Mouse (Mus musculus): ENCODE results near the gene Kcnh6. TPM values are rescaled to one million over a fixed set of nuclear protein-coding genes. Genes with fewer than 3 reads are reported as not detected.
A peak's percentile ranks its signal among the peaks of the same experiment; 100 is the strongest.

Gene Kcnh6
- polyA plus RNA-seq, 1 experiment from 2014 or later, result 0.20 TPM

DNA sequence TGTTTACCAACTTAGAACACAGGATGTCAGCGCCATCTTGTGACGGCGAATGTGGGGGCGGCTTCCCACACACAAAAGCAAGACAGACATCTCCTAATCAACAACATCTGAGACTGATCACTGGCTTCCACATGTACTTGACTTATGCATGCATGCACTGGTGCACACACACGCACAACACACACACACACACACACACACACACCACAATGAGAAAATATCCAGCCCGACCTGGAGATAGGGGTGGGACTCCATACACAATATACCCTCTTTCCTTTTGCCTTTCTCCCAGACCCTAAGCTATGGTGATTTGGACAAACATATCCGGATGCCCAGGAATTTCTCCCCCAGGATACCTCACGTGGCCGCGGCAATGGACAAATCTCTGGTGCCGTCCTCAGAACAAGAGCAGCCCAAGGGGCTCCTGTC is 25.6 kb downstream of the Kcnh6 start:
- no peak for ATAC-seq (ENCODE audit: insufficient number of reproducible peaks, insufficient read depth, low FRiP score, low read depth)

DNA sequence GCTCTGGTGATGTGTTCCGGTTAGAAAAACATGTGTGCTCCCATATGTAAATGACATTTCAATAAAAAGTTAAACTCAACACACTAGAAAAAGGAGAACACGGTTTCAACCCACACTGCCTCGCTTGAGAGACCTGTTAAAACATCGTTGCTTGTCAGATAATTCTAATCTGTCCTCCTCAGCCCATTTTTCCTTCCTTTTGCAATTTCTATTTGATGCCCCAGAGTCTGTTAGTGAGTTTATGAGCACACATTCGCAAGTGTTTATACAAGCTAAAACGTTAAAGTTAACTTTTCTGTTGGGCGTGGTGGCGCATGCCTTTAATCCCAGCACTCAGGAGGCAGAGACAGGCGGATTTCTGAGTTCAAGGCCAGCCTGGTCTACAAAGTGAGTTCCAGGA is 27.1 kb downstream of the Kcnh6 start:
- 80% methylated on average over 9 of the region's 9 CpGs for WGBS
- H3K27me3 ChIP-seq (ENCODE audit: control insufficient read depth, insufficient read depth, low read length), result no peaks in the 10 kb centered on the region

More for the DNA sequence above, 25.6 kb downstream of the Kcnh6 start:
- 40% methylated on average over 11 of the region's 11 CpGs for WGBS
- no peaks in the 10 kb centered on the region for H3K27me3 ChIP-seq (ENCODE audit: control insufficient read depth, insufficient read depth, low read length)
- peak overlapping the region; percentile 21; the same call in 1 of the 2 replicates for H3K9ac ChIP-seq (ENCODE audit: low read length)
- peak overlapping the region; percentile 17 to 59 for H3K27ac ChIP-seq (replicated peaks in 1 of 2; ENCODE audit: control insufficient read depth in 1 of 2, insufficient read depth in 1 of 2, low read depth in 2 of 2, low read length in 2 of 2)
- H3K4me1 ChIP-seq (ENCODE audit: control insufficient read depth in 2 of 2, insufficient read depth in 2 of 2, low read length in 2 of 2), result peaks cover 6 to 15% of the 10 kb centered on the region in 2 experiments; a peak in 3 of 4 replicates
- peak overlapping the region; percentile 52 for H3K4me2 ChIP-seq (ENCODE audit: low read length)
- no peaks in the 10 kb centered on the region for H3K36me3 ChIP-seq (ENCODE audit: control insufficient read depth, insufficient read depth, low read length)
- H3K9me3 ChIP-seq (ENCODE audit: control insufficient read depth, low read length), result no peaks in the 10 kb centered on the region
- H3K4me3 ChIP-seq (ENCODE audit: control insufficient read depth in 1 of 2, insufficient read depth in 1 of 2, low read depth in 1 of 2, low read length in 2 of 2), result no peak overlapping the region

GRCm38 (mm10) chr11:106036548-106037417 is 28.9 kb downstream of the Kcnh6 start, which contains the start of gene Dcaf7:
TSS of gene Dcaf7 (plus strand) at chr11:106036872.
- under 1% methylated on average over 62 of the region's 66 CpGs for WGBS

More for the DNA sequence above, 27.1 kb downstream of the Kcnh6 start:
- Histone ChIP-seq H3K36me3 (ENCODE audit: control insufficient read depth, insufficient read depth, low read length) (peaks cover 3% of the 10 kb centered on the region; the same call in 1 of the 2 replicates), H3K4me1 (ENCODE audit: control insufficient read depth in 2 of 2, insufficient read depth in 2 of 2, low read length in 2 of 2) (peaks cover 6 to 16% of the 10 kb centered on the region in 2 experiments; a peak in 3 of 4 replicates), H3K9ac (ENCODE audit: low read length) (no peak overlapping the region), H3K4me2 (ENCODE audit: low read length) (no peak overlapping the region), H3K27ac (replicated peaks in 1 of 2; ENCODE audit: control insufficient read depth in 1 of 2, insufficient read depth in 1 of 2, low read depth in 2 of 2, low read length in 2 of 2) (no peak overlapping the region), H3K9me3 (ENCODE audit: control insufficient read depth, low read length) (no peaks in the 10 kb centered on the region), H3K4me3 (ENCODE audit: control insufficient read depth in 1 of 2, insufficient read depth in 1 of 2, low read depth in 1 of 2, low read length in 2 of 2) (no peak overlapping the region)
- no peak for ATAC-seq (ENCODE audit: insufficient number of reproducible peaks, insufficient read depth, low FRiP score, low read depth)

GRCm38 (mm10) chr11:106037418-106037751 is 29.5 kb downstream of the Kcnh6 start:
- WGBS, result 0% methylated on average over 13 of the region's 13 CpGs
- no peaks in the 10 kb centered on the region for H3K27me3 ChIP-seq (ENCODE audit: control insufficient read depth, insufficient read depth, low read length)
- H3K9me3 ChIP-seq (ENCODE audit: control insufficient read depth, low read length), result no peaks in the 10 kb centered on the region
- H3K4me3 ChIP-seq (ENCODE audit: control insufficient read depth in 1 of 2, insufficient read depth in 1 of 2, low read depth in 1 of 2, low read length in 2 of 2), result peak overlapping the region; percentile 78 to 90
- peaks cover 3% of the 10 kb centered on the region; the same call in 1 of the 2 replicates for H3K36me3 ChIP-seq (ENCODE audit: control insufficient read depth, insufficient read depth, low read length)
- peak overlapping the region; percentile 88 for H3K9ac ChIP-seq (ENCODE audit: low read length)
- peak overlapping the region; percentile 57 to 86 for H3K27ac ChIP-seq (replicated peaks in 1 of 2; ENCODE audit: control insufficient read depth in 1 of 2, insufficient read depth in 1 of 2, low read depth in 2 of 2, low read length in 2 of 2)
- peak overlapping the region; percentile 93 for H3K4me2 ChIP-seq (ENCODE audit: low read length)
- peaks cover 6 to 16% of the 10 kb centered on the region in 2 experiments; a peak in 3 of 4 replicates for H3K4me1 ChIP-seq (ENCODE audit: control insufficient read depth in 2 of 2, insufficient read depth in 2 of 2, low read length in 2 of 2)
- ATAC-seq (ENCODE audit: insufficient number of reproducible peaks, insufficient read depth, low FRiP score, low read depth), result no peak

More at GRCm38 (mm10) chr11:106036548-106037417, 28.9 kb downstream of the Kcnh6 start, which contains the start of gene Dcaf7:
- H3K9me3 ChIP-seq (ENCODE audit: control insufficient read depth, low read length), result no peaks in the 10 kb centered on the region
- peaks cover 3% of the 10 kb centered on the region; the same call in 1 of the 2 replicates for H3K36me3 ChIP-seq (ENCODE audit: control insufficient read depth, insufficient read depth, low read length)
- ATAC-seq (ENCODE audit: insufficient number of reproducible peaks, insufficient read depth, low FRiP score, low read depth), result peak; percentile 99
- H3K27ac ChIP-seq (replicated peaks in 1 of 2; ENCODE audit: control insufficient read depth in 1 of 2, insufficient read depth in 1 of 2, low read depth in 2 of 2, low read length in 2 of 2), result peak within 1 kb of the TSS; percentile 57 to 86
- H3K4me1 ChIP-seq (ENCODE audit: control insufficient read depth in 2 of 2, insufficient read depth in 2 of 2, low read length in 2 of 2), result peaks cover 6 to 16% of the 10 kb centered on the region in 2 experiments; a peak in 3 of 4 replicates
- peak within 1 kb of the TSS; percentile 78 to 90 for H3K4me3 ChIP-seq (ENCODE audit: control insufficient read depth in 1 of 2, insufficient read depth in 1 of 2, low read depth in 1 of 2, low read length in 2 of 2)
- H3K9ac ChIP-seq (ENCODE audit: low read length), result peak within 1 kb of the TSS; percentile 88
- peak within 1 kb of the TSS; percentile 93 for H3K4me2 ChIP-seq (ENCODE audit: low read length)
- H3K27me3 ChIP-seq (ENCODE audit: control insufficient read depth, insufficient read depth, low read length), result no peaks in the 10 kb centered on the region

DNA sequence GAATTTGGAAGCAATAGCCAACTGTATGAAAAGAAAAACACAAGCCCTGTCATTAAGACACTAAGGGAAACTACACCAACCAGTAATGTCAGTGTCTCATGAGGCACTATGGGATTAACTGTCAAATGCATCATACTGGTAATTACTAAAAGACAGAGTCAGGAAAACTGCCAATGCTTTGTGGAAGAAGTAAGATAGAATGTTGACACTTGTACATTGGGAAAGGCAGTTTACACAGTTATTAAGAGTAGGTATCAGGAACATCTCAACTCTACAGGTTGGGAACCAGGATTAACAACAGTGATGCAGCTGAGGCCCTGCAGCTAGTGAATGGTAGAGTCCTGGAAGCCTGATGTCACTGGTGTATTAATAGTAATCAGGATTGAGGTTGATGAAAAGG is 36.4 kb downstream of the Kcnh6 start:
- Histone ChIP-seq H3K36me3 (ENCODE audit: control insufficient read depth, insufficient read depth, low read length) (peaks cover 31% of the 10 kb centered on the region), H3K27ac (replicated peaks in 1 of 2; ENCODE audit: control insufficient read depth in 1 of 2, insufficient read depth in 1 of 2, low read depth in 2 of 2, low read length in 2 of 2) (no peak overlapping the region), H3K9ac (ENCODE audit: low read length) (no peak overlapping the region), H3K4me2 (ENCODE audit: low read length) (no peak overlapping the region), H3K9me3 (ENCODE audit: control insufficient read depth, low read length) (no peaks in the 10 kb centered on the region), H3K27me3 (ENCODE audit: control insufficient read depth, insufficient read depth, low read length) (no peaks in the 10 kb centered on the region), H3K4me3 (ENCODE audit: control insufficient read depth in 1 of 2, insufficient read depth in 1 of 2, low read depth in 1 of 2, low read length in 2 of 2) (no peak overlapping the region), H3K4me1 (ENCODE audit: control insufficient read depth in 2 of 2, insufficient read depth in 2 of 2, low read length in 2 of 2) (no peaks in the 10 kb centered on the region; a peak in 1 of 4 replicates)
- ATAC-seq (ENCODE audit: insufficient number of reproducible peaks, insufficient read depth, low FRiP score, low read depth), result no peak

GRCm38 (mm10) chr11:106045256-106045655 is 37.3 kb downstream of the Kcnh6 start:
- H3K4me2 ChIP-seq (ENCODE audit: low read length), result no peak overlapping the region
- H3K27me3 ChIP-seq (ENCODE audit: control insufficient read depth, insufficient read depth, low read length), result no peaks in the 10 kb centered on the region
- no peaks in the 10 kb centered on the region; a peak in 1 of 4 replicates for H3K4me1 ChIP-seq (ENCODE audit: control insufficient read depth in 2 of 2, insufficient read depth in 2 of 2, low read length in 2 of 2)
- no peak overlapping the region for H3K27ac ChIP-seq (replicated peaks in 1 of 2; ENCODE audit: control insufficient read depth in 1 of 2, insufficient read depth in 1 of 2, low read depth in 2 of 2, low read length in 2 of 2)
- ATAC-seq (ENCODE audit: insufficient number of reproducible peaks, insufficient read depth, low FRiP score, low read depth), result no peak
- no peak overlapping the region for H3K9ac ChIP-seq (ENCODE audit: low read length)
- no peaks in the 10 kb centered on the region for H3K9me3 ChIP-seq (ENCODE audit: control insufficient read depth, low read length)
- peaks cover 38% of the 10 kb centered on the region for H3K36me3 ChIP-seq (ENCODE audit: control insufficient read depth, insufficient read depth, low read length)
- 86% methylated on average over 1 of the region's 1 CpGs for WGBS
- no peak overlapping the region for H3K4me3 ChIP-seq (ENCODE audit: control insufficient read depth in 1 of 2, insufficient read depth in 1 of 2, low read depth in 1 of 2, low read length in 2 of 2)

DNA sequence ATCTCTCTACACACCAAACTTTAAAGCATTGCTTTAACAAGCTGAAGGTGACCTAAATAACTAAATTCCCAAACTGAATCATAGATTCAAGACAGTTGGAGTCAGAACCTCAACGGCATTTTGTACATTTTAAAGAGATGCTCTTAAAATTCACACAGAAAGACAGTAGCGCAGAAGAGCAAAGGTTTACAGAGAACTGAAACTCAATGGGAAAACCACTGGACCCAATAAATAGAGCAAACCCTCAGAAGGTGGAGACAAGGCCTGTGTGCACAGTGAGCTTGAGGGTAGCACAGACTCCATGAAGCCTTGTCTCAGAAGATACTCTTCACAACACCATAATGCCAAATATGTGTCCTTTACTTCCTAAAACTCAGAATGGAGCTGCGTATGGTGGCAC is 37.9 kb downstream of the Kcnh6 start:
- Histone ChIP-seq H3K36me3 (ENCODE audit: control insufficient read depth, insufficient read depth, low read length) (peaks cover 42% of the 10 kb centered on the region), H3K9ac (ENCODE audit: low read length) (no peak overlapping the region), H3K4me3 (ENCODE audit: control insufficient read depth in 1 of 2, insufficient read depth in 1 of 2, low read depth in 1 of 2, low read length in 2 of 2) (no peak overlapping the region), H3K27me3 (ENCODE audit: control insufficient read depth, insufficient read depth, low read length) (no peaks in the 10 kb centered on the region), H3K27ac (replicated peaks in 1 of 2; ENCODE audit: control insufficient read depth in 1 of 2, insufficient read depth in 1 of 2, low read depth in 2 of 2, low read length in 2 of 2) (no peak overlapping the region), H3K4me2 (ENCODE audit: low read length) (no peak overlapping the region), H3K4me1 (ENCODE audit: control insufficient read depth in 2 of 2, insufficient read depth in 2 of 2, low read length in 2 of 2) (no peaks in the 10 kb centered on the region; a peak in 1 of 4 replicates), H3K9me3 (ENCODE audit: control insufficient read depth, low read length) (no peaks in the 10 kb centered on the region)
- ATAC-seq (ENCODE audit: insufficient number of reproducible peaks, insufficient read depth, low FRiP score, low read depth), result no peak
- WGBS, result 91% methylated on average over 3 of the region's 3 CpGs
